Mouse (Mus musculus): ENCODE results near the gene Hfe.
A peak's percentile ranks its signal among the peaks of the same experiment; 100 is the strongest.
"Not testable (repeated sequence)": the region's sequence is repeated elsewhere in the genome, so short reads cannot be mapped to it uniquely, and the experiment has no call there.

GRCm38 (mm10) chr13:23752067-23752741, 41.5 kb upstream of the Hfe start, which contains the start of gene Hist1h3b:
- TF ChIP-seq TBP (conservative IDR thresholded peaks at IDR 0.05; ENCODE audit: low read depth, low read length) (peak; percentile 99), CHD2 (IDR thresholded peaks at IDR 0.05; ENCODE audit: low read length) (peak; percentile 68), POLR2A (IDR thresholded peaks at IDR 0.05; ENCODE audit: low read depth, low read length) (peak; percentile 88; the same call in 1 of the 2 replicates)
- TF ChIP-seq ZKSCAN1 (IDR thresholded peaks at IDR 0.05; ENCODE audit: borderline replicate concordance, low read depth, low read length); POLR2AphosphoS2 (IDR thresholded peaks at IDR 0.05; ENCODE audit: low read depth, low read length); UBTF (IDR thresholded peaks at IDR 0.05; ENCODE audit: low read depth, low read length); USF2 (conservative IDR thresholded peaks at IDR 0.05; ENCODE audit: low read depth, low read length); RCOR1 (conservative IDR thresholded peaks at IDR 0.05; ENCODE audit: low read depth, low read length); ZNF384 (IDR thresholded peaks at IDR 0.05; ENCODE audit: low read depth, low read length); JUND (conservative IDR thresholded peaks at IDR 0.05; ENCODE audit: low read depth, low read length); CTCF (conservative IDR thresholded peaks at IDR 0.05 in 1 of 2, IDR thresholded peaks at IDR 0.05 in 1 of 2; ENCODE audit: low read depth in 2 of 2, low read length in 2 of 2); HCFC1 (IDR thresholded peaks at IDR 0.05; ENCODE audit: low read depth, low read length); USF1 (IDR thresholded peaks at IDR 0.05; ENCODE audit: low read depth, low read length); EP300 (IDR thresholded peaks at IDR 0.05; ENCODE audit: low read length): not testable (repeated sequence)

All from CH12.LX (cell line).